Mouse (Mus musculus) gastrocnemius, adult 2 months (tissue): ENCODE measurements around the gene Olfr1402. TPM values are rescaled to one million over a fixed set of nuclear protein-coding genes. Genes with fewer than 3 reads are reported as not detected.
A peak's percentile ranks its signal among the peaks of the same experiment; 100 is the strongest.

Experiments used
- DNase-seq: peaks from one replicate; pipeline ENCODE4 v3.0.0; 2022
- H3K27ac ChIP-seq: fragments of 200-600 bp; 2 replicates; pipeline ENCODE4 v1.8.1; 2022; ENCODE audit warnings: mild to moderate bottlenecking
- H3K4me3 ChIP-seq: fragments of 200-600 bp; 2 replicates; pipeline ENCODE4 v1.8.1; 2022; ENCODE audit warnings: mild to moderate bottlenecking, moderate library complexity
- CTCF ChIP-seq: fragments of 200-600 bp; IDR thresholded peaks from 2 replicates; pipeline ENCODE4 v1.8.1; 2022; ENCODE audit warnings: antibody characterized with exemption, mild to moderate bottlenecking, moderate library complexity
- intact Hi-C: fragments of 180-260 bp; cut with DNase I; formaldehyde crosslinking; loops from one replicate; pipeline ENCODE4 v1.15.1; 2025
- long read RNA-seq, 2 experiments: library from polyadenylated mRNA; stranded (forward); transcript quantifications; one replicate each; pipeline ENCODE4 v2.0.0; 2021
- total RNA-seq, 2 experiments: library from RNA; stranded (reverse); gene quantifications; 2 replicates each; pipeline ENCODE4 v1.2.3; 2021

Gene Olfr1402
- not detected for total RNA-seq
- long read RNA-seq, experiment 1, result 0 reads
- long read RNA-seq, experiment 2, result 0 reads

GRCm38 (mm10) chr3:97421920-97422319 is at the start of gene Olfr1402:
Gene Olfr1402, minus strand, starts transcription at chr3:97422020.
- intact Hi-C loops, result no loop called here

GRCm38 (mm10) chr3:97455286-97455685 is 33.5 kb upstream of the Olfr1402 start:
- no peak for TF ChIP-seq CTCF
- H3K4me3 ChIP-seq, result no peak overlapping the region
- no peak overlapping the region for H3K27ac ChIP-seq
- intact Hi-C loops, result no loop called here
- DNase-seq, result no peak

More at GRCm38 (mm10) chr3:97421920-97422319, at the start of gene Olfr1402:
- DNase-seq, result no peak
- no peak within 1 kb of the TSS for H3K27ac ChIP-seq
- no peak for TF ChIP-seq CTCF
- H3K4me3 ChIP-seq, result no peak within 1 kb of the TSS

- no peak for TF ChIP-seq CTCF
- Histone ChIP-seq H3K27ac (no peak overlapping the region), H3K4me3 (no peak overlapping the region)
- intact Hi-C loops, result no loop called here
- DNase-seq, result no peak
These were observed 16.8 kb upstream of the Olfr1402 start for GRCm38 (mm10) chr3:97438619-97439018.

DNA sequence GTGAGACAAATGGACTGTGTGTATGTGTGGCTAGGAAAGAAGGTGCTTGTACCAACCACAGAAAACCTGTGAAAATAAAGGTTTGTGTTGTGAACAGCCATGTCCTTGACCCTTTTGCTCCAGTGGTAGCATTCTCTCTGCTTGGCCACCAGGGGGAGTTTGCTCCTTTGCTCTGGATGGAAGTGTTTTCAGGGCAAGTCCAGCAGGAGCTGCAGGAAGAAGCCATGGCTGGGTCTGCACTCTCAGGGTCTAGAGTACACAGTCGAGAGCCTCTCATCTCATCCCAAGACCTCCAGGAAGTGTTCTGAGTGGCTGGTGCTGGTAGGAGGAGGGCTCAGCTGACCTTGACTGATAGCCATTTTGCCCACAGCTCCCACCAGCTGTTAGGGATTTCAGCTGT is 27.5 kb downstream of the Olfr1402 start:
- DNase-seq, result no peak
- H3K4me3 ChIP-seq, result no peak overlapping the region
- no peak overlapping the region for H3K27ac ChIP-seq
- peak; percentile 52 for TF ChIP-seq CTCF
- intact Hi-C loops, result no loop called here

- H3K4me3 ChIP-seq, result no peak overlapping the region
- TF ChIP-seq CTCF, result peak; percentile 49
- H3K27ac ChIP-seq, result no peak overlapping the region
- no peak for DNase-seq
- intact Hi-C loops, result no loop called here
These were observed 28.7 kb downstream of the Olfr1402 start for GRCm38 (mm10) chr3:97393079-97393478.

- Histone ChIP-seq H3K4me3 (no peak overlapping the region), H3K27ac (no peak overlapping the region)
- intact Hi-C loops, result no loop called here
- DNase-seq, result no peak
- no peak for TF ChIP-seq CTCF
These were observed 51.4 kb downstream of the Olfr1402 start for GRCm38 (mm10) chr3:97370382-97370781.

DNA sequence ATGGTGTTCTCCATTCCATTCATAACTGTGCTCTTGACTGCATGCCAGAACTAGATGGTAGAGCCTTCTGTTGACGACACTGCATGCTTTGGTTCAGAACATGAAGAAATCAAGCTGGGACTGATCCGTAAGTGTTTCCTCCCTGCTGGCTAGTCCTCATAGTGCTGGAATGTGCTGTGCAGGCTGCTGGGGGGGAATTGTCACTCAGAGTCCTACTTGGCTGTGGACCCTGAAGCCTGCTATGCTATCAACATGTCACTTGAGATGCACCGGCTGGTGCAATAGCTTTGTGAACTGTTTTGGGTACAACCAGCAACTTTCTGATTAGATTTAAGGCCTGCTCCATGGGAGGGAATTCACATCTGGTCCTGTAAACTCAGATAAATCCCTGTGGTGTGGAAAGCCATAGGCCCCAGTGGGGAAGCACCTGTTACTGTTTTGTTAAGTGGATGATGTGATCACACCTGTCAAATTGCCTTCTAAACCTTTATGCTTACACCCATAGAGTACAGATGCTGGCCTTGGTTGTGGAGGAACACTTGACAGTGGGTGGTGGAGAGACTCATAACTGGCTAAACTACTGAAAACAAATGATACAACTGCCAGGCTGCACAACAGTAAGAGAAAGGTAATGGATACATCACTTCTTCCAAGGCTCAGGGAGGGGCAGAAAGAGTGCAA is 58.3 kb downstream of the Olfr1402 start:
- no peak overlapping the region for H3K27ac ChIP-seq
- intact Hi-C loops, result no loop called here
- DNase-seq, result no peak
- no peak overlapping the region for H3K4me3 ChIP-seq
- TF ChIP-seq CTCF, result no peak

DNA sequence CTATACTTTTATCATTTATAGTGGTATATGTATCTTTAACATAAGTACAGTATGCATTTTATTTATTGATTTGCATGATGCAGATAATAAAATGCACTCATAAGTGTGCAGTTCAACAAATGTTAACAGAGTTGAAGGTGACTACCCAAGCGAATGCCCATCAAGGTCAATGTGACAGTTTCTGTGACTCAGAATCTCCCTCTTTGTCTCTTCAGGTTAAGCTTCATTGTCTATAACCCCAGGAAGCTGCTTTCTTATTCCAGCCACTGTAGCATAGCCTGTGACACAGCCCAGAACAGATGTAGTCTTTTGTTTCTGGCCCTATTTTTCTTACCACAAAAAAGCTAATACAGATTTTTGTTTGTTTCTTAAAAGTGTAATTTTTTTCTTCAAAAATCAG is 63.4 kb downstream of the Olfr1402 start:
- Histone ChIP-seq H3K27ac (no peak overlapping the region), H3K4me3 (no peak overlapping the region)
- no peak for TF ChIP-seq CTCF
- intact Hi-C loops, result no loop called here
- no peak for DNase-seq

Other genes starting within 250 kb of the Olfr1402 start
- 1 to 10 TPM; 3.0 to 3.9 TPM for gene Bcl9, start 124.1 kb downstream of the Olfr1402 start, total RNA-seq
- gene Chd1l, start 188.2 kb upstream of the Olfr1402 start, total RNA-seq, result 10 to 100 TPM; 10.6 to 11.5 TPM
- 1 to 10 TPM; 6.5 to 7.3 TPM for gene Fmo5, start 206.8 kb upstream of the Olfr1402 start, total RNA-seq
- 100 to 1,000 TPM; 137 to 243 TPM for gene Prkab2, start 236.2 kb upstream of the Olfr1402 start, total RNA-seq